Mouse (Mus musculus) hindbrain, embryonic 12.5 days (tissue): ENCODE data around the gene Anxa8. TPM values are rescaled to one million over a fixed set of nuclear protein-coding genes. Genes with fewer than 3 reads are reported as not detected.
A peak's percentile ranks its signal among the peaks of the same experiment; 100 is the strongest.

Source experiments
- ATAC-seq: fragments of 200-750 bp; cut with Nextera tagmentation; 2 replicates; pipeline ENCODE4 v1.8.0; 2017; ENCODE audit warnings: moderate TSS enrichment; ENCODE audit not compliant: low FRiP score
- H3K27ac ChIP-seq: fragments of 300-500 bp; sonication (generic); 2 replicates; pipeline ENCODE4 v1.5.1; 2016; ENCODE audit warnings: mild to moderate bottlenecking
- H3K27me3 ChIP-seq: fragments of 300-500 bp; sonication (generic); 2 replicates; pipeline ENCODE4 v1.6.1; 2016; ENCODE audit warnings: mild to moderate bottlenecking
- H3K36me3 ChIP-seq: fragments of 300-500 bp; sonication (generic); 2 replicates; pipeline ENCODE4 v1.6.1; 2016; ENCODE audit warnings: mild to moderate bottlenecking
- H3K4me1 ChIP-seq: fragments of 300-500 bp; sonication (generic); 2 replicates; pipeline ENCODE4 v1.6.1; 2016
- H3K4me2 ChIP-seq: fragments of 300-500 bp; sonication (generic); replicated peaks from 2 replicates; pipeline ENCODE4 v1.6.1; 2016; ENCODE audit warnings: mild to moderate bottlenecking
- H3K4me3 ChIP-seq: fragments of 300-500 bp; sonication (generic); 2 replicates; pipeline ENCODE4 v1.5.1; 2016; ENCODE audit warnings: mild to moderate bottlenecking
- H3K9ac ChIP-seq: fragments of 300-500 bp; sonication (generic); 2 replicates; pipeline ENCODE4 v1.6.1; 2016; ENCODE audit warnings: mild to moderate bottlenecking, moderate library complexity
- H3K9me3 ChIP-seq: fragments of 300-500 bp; sonication (generic); replicated peaks from 2 replicates; pipeline ENCODE4 v1.6.1; 2016; ENCODE audit warnings: mild to moderate bottlenecking
- WGBS: fragments of 180-500 bp; shearing (Covaris S2); methylation state at CpG from one replicate; pipeline ENCODE4 v1.1.7; 2016; 5-methylcytosine and 5-hydroxymethylcytosine counted together
- polyA plus RNA-seq: library from polyadenylated mRNA; unstranded; fragments of >200 nt; fragmentation: Nextera tagmentation; extraction: Ambion mirVana; gene quantifications from 2 replicates; pipeline ENCODE4 v1.2.1, GENCODE M21; 2016

Anxa8 gene
- polyA plus RNA-seq: 1.1 and 1.3 TPM in 2 replicates

DNA sequence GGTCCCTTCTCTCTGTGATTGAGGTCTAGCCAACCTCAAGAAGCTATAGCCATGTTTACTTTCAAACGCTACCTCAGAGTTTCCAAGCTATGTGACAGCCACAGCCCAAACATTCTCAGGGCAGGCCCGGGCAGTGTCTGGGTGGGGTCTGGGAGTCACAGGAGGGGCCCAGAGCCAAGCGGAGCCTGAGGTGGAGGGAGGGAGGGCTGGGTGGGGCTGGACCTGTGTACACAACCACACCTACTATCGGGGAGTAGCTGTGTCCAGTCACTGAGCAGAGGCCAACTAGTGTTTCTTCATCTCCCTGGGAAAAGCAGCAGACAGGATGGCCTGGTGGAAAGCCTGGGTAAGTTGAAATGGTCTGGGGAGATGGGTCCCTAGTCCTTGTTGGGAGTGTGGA lies at the start of gene Anxa8:
Gene Anxa8, plus strand, starts transcription at position 251 of the 400 bp plus-strand sequence.
- H3K4me2 ChIP-seq: no peak within 1 kb of the TSS
- no peaks in the 10 kb centered on the region for H3K36me3 ChIP-seq
- H3K27me3 ChIP-seq: 0 out of 2 replicates have a peak, but pooled peaks cover 4% of the 10 kb centered on the region
- H3K9me3 ChIP-seq: no peaks in the 10 kb centered on the region
- WGBS: 76% methylated on average over 4 of the region's 4 CpGs
- no peaks in the 10 kb centered on the region for H3K4me1 ChIP-seq
- H3K9ac ChIP-seq: no peak within 1 kb of the TSS
- no peak for ATAC-seq
- no peak within 1 kb of the TSS for H3K4me3 ChIP-seq
- no peak within 1 kb of the TSS for H3K27ac ChIP-seq

DNA sequence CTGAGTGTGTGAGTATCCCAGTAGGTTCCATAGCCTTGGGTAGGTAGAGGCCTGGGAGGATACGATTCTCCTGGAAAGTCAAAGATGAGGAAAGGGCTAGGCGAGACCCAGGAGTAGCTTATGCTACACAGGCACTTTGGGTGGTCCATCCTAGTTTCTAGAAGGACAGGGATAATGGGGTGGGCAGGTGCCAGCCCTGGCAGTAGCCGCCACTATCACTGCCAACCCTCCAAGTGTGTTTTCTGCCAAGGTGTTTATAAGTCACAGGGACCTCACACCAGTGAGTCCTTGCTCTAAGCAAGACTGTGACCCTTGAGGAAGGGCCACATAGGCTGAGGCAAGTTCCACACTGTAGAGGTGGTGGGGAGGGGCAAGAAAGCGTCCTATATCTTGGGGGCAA lies 44.5 kb upstream of the Anxa8 start:
- no peaks in the 10 kb centered on the region for H3K4me1 ChIP-seq
- H3K36me3 ChIP-seq: no peaks in the 10 kb centered on the region
- H3K9ac ChIP-seq: no peak overlapping the region
- no peaks in the 10 kb centered on the region for H3K27me3 ChIP-seq
- H3K4me3 ChIP-seq: no peak overlapping the region
- WGBS: 85% methylated on average over 4 of the region's 4 CpGs
- no peak overlapping the region for H3K4me2 ChIP-seq
- ATAC-seq: no peak
- H3K27ac ChIP-seq: no peak overlapping the region
- no peaks in the 10 kb centered on the region for H3K9me3 ChIP-seq

DNA sequence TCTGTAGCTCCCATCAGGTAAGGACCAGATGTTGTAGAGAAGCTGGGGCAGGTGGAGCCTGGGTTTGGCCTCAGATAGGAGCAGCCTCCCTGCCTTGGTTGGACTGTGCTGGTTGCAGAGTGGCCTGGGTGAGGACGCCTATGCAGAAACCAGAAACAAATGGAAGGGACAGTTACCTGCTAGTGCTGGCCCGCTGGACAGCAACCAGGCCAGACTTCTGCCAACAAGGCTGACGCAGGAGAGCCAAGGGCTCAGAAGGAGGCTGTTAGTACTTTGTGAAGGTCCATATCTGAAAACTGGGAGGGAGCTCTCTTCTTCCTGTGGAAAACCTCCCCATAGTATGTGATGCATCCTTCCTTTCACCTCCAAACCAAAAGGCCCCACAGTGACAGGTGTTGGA lies 42.4 kb upstream of the Anxa8 start:
- no peaks in the 10 kb centered on the region for H3K36me3 ChIP-seq
- H3K27me3 ChIP-seq: no peaks in the 10 kb centered on the region
- no peaks in the 10 kb centered on the region for H3K9me3 ChIP-seq
- H3K4me2 ChIP-seq: no peak overlapping the region
- H3K27ac ChIP-seq: no peak overlapping the region
- H3K4me1 ChIP-seq: no peaks in the 10 kb centered on the region
- no peak overlapping the region for H3K4me3 ChIP-seq
- WGBS: 72% methylated on average over 3 of the region's 3 CpGs
- H3K9ac ChIP-seq: no peak overlapping the region
- no peak for ATAC-seq

DNA sequence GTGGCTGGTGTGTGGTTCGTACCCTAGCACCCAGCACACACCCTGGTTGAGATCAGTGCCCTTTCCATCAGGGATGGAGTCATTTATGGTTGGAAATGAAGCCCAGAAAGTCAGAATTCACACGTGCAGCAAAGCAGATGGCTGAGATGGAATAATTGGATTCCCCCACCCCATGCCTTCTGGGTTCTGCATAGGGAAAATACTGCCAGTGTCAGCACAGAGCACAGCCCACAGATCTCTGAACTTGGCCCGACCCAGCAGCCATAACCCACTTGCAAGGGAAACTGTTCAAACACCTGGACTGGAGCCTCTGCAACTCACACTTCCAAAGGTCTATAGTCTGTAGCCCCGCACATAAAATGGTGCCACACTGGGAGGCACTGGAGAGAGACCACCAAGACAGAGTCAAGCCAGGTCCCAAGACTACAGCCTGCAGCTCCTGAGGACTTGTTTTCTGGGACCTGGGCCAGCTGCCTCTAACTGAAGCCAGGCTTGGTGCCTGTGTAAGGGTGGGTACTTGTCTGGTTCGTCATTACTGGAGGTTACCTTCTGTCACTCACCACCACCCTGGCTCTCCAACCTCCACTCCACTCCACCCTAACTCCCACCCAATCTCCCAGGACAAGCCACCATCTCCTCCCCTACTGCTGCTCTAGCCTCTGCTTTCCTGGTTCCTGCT lies 35.5 kb upstream of the Anxa8 start:
- H3K9me3 ChIP-seq: no peaks in the 10 kb centered on the region
- 74% methylated on average over 5 of the region's 5 CpGs for WGBS
- H3K27me3 ChIP-seq: no peaks in the 10 kb centered on the region
- no peak overlapping the region for H3K27ac ChIP-seq
- no peak overlapping the region for H3K9ac ChIP-seq
- no peak overlapping the region for H3K4me2 ChIP-seq
- H3K4me1 ChIP-seq: no peaks in the 10 kb centered on the region
- no peak for ATAC-seq
- H3K4me3 ChIP-seq: no peak overlapping the region
- no peaks in the 10 kb centered on the region for H3K36me3 ChIP-seq

DNA sequence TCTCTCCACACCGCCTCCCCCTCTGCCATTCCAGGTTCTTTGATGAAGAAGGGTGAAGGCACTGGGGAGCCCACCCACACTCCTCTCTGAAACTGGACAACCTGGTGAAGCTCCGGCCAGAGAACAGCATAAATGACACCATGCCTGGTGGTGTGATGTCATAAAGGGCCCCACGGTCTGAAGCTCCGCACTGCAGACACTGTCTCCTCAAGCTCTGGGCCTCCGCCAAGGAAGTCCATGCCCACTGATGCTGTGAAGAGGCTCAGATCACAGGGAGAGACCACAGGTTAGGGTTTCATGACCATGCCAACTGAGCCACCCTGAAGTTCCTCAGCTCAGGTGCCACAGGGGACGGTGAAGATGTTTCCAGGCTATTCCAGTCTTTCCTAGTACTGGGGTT lies 33.3 kb upstream of the Anxa8 start, which contains the start of gene Antxrl:
Gene Antxrl, plus strand, starts transcription at position 192 of the 400 bp plus-strand sequence.
- Histone ChIP-seq H3K4me1 (no peaks in the 10 kb centered on the region), H3K4me3 (no peak within 1 kb of the TSS), H3K36me3 (no peaks in the 10 kb centered on the region), H3K27me3 (no peaks in the 10 kb centered on the region), H3K27ac (no peak within 1 kb of the TSS), H3K9ac (no peak within 1 kb of the TSS), H3K4me2 (no peak within 1 kb of the TSS), H3K9me3 (no peaks in the 10 kb centered on the region; the same call in 1 of the 2 replicates)
- 95% methylated on average over 6 of the region's 6 CpGs for WGBS
- no peak for ATAC-seq

DNA sequence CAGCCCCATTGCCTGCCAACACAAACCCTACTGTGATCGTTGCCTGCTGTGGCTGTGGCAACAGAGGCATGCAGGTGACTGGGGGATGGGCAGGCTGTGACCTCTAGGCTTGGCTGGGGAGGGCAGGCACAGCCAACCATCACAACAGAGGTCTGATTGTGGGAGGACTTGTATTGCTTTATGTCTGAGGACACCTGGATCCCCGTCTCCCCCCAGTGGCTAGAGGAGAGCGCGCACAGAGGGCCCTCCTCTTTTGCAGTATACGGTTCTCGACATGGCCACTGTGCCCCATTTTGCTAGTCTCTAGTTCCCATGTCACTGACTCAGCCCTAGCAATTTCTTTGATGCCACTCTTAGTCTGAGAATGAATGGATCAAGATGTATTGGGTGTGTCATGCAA lies 14.1 kb upstream of the Anxa8 start:
- WGBS: 71% methylated on average over 6 of the region's 6 CpGs
- Histone ChIP-seq H3K9me3 (no peaks in the 10 kb centered on the region), H3K9ac (no peak overlapping the region), H3K4me3 (no peak overlapping the region), H3K36me3 (no peaks in the 10 kb centered on the region), H3K4me1 (no peaks in the 10 kb centered on the region), H3K27ac (no peak overlapping the region), H3K27me3 (no peaks in the 10 kb centered on the region), H3K4me2 (no peak overlapping the region)
- ATAC-seq: no peak

DNA sequence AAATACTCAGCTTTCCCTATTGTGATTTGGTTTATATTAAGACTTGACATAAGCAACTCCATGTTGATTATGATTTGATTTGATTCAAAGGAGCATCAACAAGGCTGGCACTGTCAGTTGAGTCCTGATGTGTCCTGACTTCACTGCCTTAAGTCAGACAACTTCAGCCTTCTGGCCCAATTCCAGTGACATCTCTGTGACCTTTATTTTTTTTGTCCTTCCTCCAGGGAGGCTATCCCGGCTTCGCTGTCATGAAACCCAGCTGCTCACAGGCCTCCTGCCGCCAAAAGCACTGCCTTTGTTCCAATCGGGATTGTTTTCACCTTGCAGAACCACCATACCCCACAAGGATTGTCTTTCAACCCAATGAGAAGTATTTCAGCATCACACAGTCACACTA lies 10.4 kb upstream of the Anxa8 start:
- 21% methylated on average over 4 of the region's 4 CpGs for WGBS
- H3K9me3 ChIP-seq: no peaks in the 10 kb centered on the region
- H3K27ac ChIP-seq: no peak overlapping the region
- ATAC-seq: no peak
- H3K4me3 ChIP-seq: no peak overlapping the region
- no peaks in the 10 kb centered on the region for H3K4me1 ChIP-seq
- H3K36me3 ChIP-seq: no peaks in the 10 kb centered on the region
- H3K27me3 ChIP-seq: no peaks in the 10 kb centered on the region
- no peak overlapping the region for H3K9ac ChIP-seq
- H3K4me2 ChIP-seq: no peak overlapping the region

DNA sequence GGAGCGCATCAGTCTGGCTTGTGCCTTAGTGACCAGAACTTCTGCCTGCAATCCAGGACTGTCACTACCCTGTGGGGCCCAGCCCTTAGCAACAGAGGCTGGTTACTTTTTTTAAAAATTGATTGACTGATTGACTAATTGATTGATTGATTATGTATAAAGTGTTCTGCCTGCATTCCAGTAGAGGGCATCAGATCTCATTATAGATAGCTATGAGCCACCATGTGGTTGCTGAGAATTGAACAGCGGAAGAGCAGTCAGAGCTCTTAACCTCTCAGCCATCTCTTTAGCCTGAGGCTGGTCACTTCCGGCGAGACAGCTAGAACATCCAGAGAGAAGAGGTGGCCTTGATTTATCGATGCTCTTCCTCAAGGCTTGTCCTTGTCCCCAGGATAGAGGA lies 8.6 kb upstream of the Anxa8 start:
- Histone ChIP-seq H3K4me2 (no peak overlapping the region), H3K27me3 (0 out of 2 replicates have a peak, but pooled peaks cover 4% of the 10 kb centered on the region), H3K4me3 (no peak overlapping the region), H3K36me3 (no peaks in the 10 kb centered on the region), H3K9me3 (no peaks in the 10 kb centered on the region), H3K27ac (no peak overlapping the region), H3K4me1 (no peaks in the 10 kb centered on the region; the same call in 1 of the 2 replicates), H3K9ac (no peak overlapping the region)
- 71% methylated on average over 5 of the region's 5 CpGs for WGBS
- no peak for ATAC-seq

DNA sequence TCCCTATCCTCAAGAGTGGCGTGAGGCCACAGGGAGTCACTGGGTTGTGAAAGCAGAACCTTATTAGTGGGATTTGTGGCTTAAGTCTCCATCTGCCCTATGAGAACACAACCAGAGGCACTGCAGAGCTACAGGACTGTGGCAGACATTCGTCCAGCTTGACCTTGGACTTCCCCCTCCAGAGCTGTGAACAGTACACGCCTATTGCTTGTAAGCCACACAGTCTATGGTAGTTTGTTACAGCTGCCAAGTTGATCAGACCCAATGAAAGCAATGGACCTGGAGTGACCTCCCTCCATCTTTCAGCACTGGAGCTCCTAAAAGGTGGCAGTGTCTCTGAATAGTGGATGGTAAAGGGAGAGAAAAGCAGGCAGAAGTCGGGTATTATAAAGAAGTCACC lies 7.5 kb upstream of the Anxa8 start:
- H3K9ac ChIP-seq: no peak overlapping the region
- no peak for ATAC-seq
- no peak overlapping the region for H3K4me2 ChIP-seq
- H3K27me3 ChIP-seq: 0 out of 2 replicates have a peak, but pooled peaks cover 4% of the 10 kb centered on the region
- H3K36me3 ChIP-seq: no peaks in the 10 kb centered on the region
- 83% methylated on average over 4 of the region's 4 CpGs for WGBS
- no peak overlapping the region for H3K27ac ChIP-seq
- no peak overlapping the region for H3K4me3 ChIP-seq
- no peaks in the 10 kb centered on the region; the same call in 1 of the 2 replicates for H3K4me1 ChIP-seq
- H3K9me3 ChIP-seq: no peaks in the 10 kb centered on the region

DNA sequence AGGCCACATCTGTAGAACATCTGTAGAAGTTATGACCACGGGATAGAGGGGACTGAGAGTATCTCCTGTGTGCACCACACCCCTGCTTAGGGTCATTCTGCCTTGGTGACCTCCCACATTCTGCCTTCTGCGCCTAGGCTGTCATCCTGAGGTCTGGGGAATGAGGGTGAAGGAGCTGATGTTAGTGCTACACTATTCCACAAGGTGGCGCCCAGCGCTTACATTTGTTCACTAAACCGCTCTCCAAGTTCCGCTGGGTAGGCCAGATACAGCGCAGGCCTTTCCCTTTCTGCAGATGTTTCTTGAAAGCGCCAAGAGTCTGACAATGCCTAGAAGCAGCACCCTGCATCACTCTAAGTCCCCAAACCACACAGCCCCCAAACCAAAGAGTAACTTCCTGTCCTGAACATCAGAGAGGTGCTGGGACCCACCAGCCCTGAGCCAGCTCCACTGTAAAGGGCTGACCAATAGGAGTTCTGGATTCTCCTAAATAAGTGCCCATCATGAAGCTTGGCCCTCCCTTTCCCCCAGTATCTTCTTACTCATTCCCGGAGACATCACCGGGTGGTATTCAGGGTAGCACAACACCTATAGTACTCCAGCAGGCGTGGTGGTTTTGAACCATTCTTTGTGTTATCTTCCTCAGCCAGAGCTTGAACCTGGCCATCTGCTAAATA lies 5.3 kb upstream of the Anxa8 start:
- Histone ChIP-seq H3K9me3 (no peaks in the 10 kb centered on the region), H3K36me3 (no peaks in the 10 kb centered on the region), H3K27me3 (0 out of 2 replicates have a peak, but pooled peaks cover 4% of the 10 kb centered on the region), H3K27ac (no peak overlapping the region), H3K4me3 (no peak overlapping the region), H3K9ac (no peak overlapping the region), H3K4me1 (no peaks in the 10 kb centered on the region; the same call in 1 of the 2 replicates), H3K4me2 (no peak overlapping the region)
- ATAC-seq: peak; percentile 65
- WGBS: 11% methylated on average over 11 of the region's 11 CpGs

DNA sequence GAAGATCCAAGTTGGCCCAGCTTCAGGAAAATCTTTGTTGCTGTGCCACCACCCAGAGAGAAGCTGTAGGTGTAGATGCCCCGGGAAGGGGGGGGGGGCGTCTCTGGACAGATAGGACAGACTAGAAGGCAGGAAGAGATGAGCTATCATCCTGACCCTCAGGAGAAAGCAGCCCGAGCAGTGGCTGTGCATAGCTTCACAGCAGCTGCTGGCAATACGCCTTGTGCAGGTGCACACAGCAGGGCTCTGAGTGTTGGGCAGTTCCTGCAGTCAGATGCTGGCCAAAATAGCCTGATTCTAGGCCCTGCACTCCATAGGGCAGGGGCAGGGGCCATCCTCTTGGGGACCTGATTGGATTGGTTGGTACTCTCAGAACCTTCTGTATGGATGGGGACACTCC lies 1.0 kb downstream of the Anxa8 start:
- Histone ChIP-seq H3K27ac (no peak overlapping the region), H3K27me3 (no peaks in the 10 kb centered on the region), H3K36me3 (no peaks in the 10 kb centered on the region), H3K4me3 (no peak overlapping the region), H3K9me3 (no peaks in the 10 kb centered on the region), H3K4me2 (no peak overlapping the region), H3K9ac (no peak overlapping the region), H3K4me1 (no peaks in the 10 kb centered on the region)
- no peak for ATAC-seq
- WGBS: 54% methylated on average over 4 of the region's 4 CpGs

DNA sequence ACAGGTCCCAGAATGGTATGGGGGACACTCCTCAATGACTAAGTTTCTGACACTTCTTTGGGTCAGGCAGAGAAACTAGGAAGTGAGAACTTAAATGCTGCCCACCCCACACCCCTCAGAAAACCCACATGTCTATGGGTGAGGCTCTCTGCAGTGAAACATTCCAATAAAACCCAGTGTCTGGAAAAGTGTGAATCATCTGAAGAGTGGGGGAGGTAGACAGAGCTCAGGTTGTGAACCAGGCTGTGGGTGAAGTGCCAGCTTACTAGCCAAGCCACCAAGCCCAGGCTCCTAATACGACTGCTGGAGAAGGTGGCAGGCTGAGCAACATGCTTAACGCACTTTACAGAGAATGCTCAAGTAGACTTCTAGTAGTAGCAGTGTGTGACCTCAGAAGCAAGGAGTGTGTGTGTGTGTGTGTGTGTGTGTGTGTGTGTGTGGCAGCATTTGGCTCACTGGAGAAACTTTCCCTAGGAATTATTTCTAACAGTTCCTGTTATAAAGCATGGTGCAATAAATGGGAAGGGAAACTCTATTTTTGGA lies 2.1 kb downstream of the Anxa8 start:
- ATAC-seq: no peak
- Histone ChIP-seq H3K9me3 (no peaks in the 10 kb centered on the region), H3K4me1 (no peaks in the 10 kb centered on the region), H3K36me3 (no peaks in the 10 kb centered on the region), H3K4me3 (no peak overlapping the region), H3K27me3 (no peaks in the 10 kb centered on the region), H3K27ac (no peak overlapping the region), H3K9ac (no peak overlapping the region), H3K4me2 (no peak overlapping the region)
- WGBS: 84% methylated on average over 2 of the region's 2 CpGs
